Mouse (Mus musculus): Measurements from ENCODE around the gene Twf2. TPM values are rescaled to one million over a fixed set of nuclear protein-coding genes. Genes with fewer than 3 reads are reported as not detected.
"Not testable (repeated sequence)": the region's sequence is repeated elsewhere in the genome, so short reads cannot be mapped to it uniquely, and the experiment has no call there.

Twf2 gene
- total RNA-seq (2021), result 100 to 1,000 TPM; 122 to 142 TPM
- long read RNA-seq, experiment 1, transcript Twf2-201 (9 exons, 1,596 nt), result minor isoform, 28 of 136 reads
- long read RNA-seq, experiment 1, transcript Twf2-204 (8 exons, 1,508 nt), result major isoform, 96 of 136 reads
- long read RNA-seq, experiment 1, partial matches to known transcripts, result 2 of 136 reads
- long read RNA-seq, experiment 1, other reads (novel, unspliced or antisense), result 10 of 136 reads
- long read RNA-seq, experiment 2, transcript Twf2-201 (9 exons, 1,596 nt), result minor isoform, 19 of 95 reads
- long read RNA-seq, experiment 2, transcript Twf2-204 (8 exons, 1,508 nt), result major isoform, 67 of 95 reads
- long read RNA-seq, experiment 2, partial matches to known transcripts, result 2 of 95 reads
- long read RNA-seq, experiment 2, other reads (novel, unspliced or antisense), result 6 of 95 reads

- peak; percentile 94 to 97 for DNase-seq
- intact Hi-C loops (cut with DNase I), result no loop called here
These were observed at the start of gene Twf2 for GRCm38 (mm10) chr9:106202819-106203636. TSS of gene Twf2 (plus strand) at chr9:106203108.

- intact Hi-C loops (cut with DNase I), result no loop called here
- no peak for DNase-seq
These were observed 48.8 kb upstream of the Twf2 start for GRCm38 (mm10) chr9:106154106-106154505.

GRCm38 (mm10) chr9:106156419-106156818, 46.5 kb upstream of the Twf2 start:
- DNase-seq, result peak; percentile 30 to 61
- intact Hi-C loops (cut with DNase I), result loop anchor here (5.0 kb wide), 2 partner anchors 56 to 121 kb away; no protein-coding TSS in a partner anchor

- intact Hi-C loops (cut with DNase I), result loop anchor here (5.0 kb wide), 2 partner anchors 55 to 120 kb away; no protein-coding TSS in a partner anchor
- DNase-seq, result no peak
These were observed 45.8 kb upstream of the Twf2 start for GRCm38 (mm10) chr9:106156921-106157622.

DNA sequence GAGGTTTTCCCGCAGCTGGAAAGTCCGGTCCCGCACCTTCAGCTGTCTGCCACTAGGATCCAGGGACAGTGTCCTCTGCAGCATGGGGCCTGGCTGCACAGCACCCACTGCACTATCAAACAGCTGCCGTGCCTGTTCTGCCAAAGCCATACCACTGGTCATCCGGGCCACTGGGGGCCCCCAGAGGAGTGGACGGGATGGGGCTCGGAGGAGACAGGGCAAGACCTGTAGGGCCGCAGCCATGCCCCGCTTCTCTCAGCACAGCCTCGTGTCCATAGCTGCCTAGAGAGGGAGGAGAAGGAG, 45.3 kb upstream of the Twf2 start:
- intact Hi-C loops (cut with DNase I), result loop anchor here (5.0 kb wide), 2 partner anchors 55 to 120 kb away; no protein-coding TSS in a partner anchor
- DNase-seq, result no peak

DNA sequence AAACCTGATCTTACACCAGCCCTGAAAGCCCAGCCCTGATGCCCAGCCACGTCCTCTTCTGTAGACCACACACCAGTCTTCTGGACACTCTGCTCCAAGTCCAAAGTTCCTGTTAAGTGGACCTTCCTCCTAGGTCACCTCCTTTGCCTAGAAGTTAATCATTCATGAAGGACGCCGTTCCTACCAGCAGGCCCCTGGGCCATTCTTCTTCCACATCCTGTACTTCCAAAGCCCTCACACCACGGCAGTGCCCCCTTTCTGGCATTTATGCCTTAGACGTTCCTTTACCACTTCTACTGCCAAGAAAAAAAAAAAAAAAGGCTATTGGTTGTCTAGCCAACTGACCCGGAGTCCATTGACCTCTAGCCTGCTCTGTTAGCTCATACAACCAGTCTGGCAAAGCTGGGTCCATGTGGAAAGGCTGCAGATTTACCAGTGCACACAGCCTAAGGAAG, 44.8 kb upstream of the Twf2 start, which contains the start of gene Glyctk:
Gene Glyctk (minus strand): TSS at position 102 of the 455 bp plus-strand sequence.
- DNase-seq, result no peak
- intact Hi-C loops (cut with DNase I), result loop anchor here (5.0 kb wide), 2 partner anchors 54 to 119 kb away; no protein-coding TSS in a partner anchor

- intact Hi-C loops (cut with DNase I), result loop anchor here (5.0 kb wide), 2 partner anchors 53 to 118 kb away; no protein-coding TSS in a partner anchor
- no peak for DNase-seq
These were observed 43.7 kb upstream of the Twf2 start for GRCm38 (mm10) chr9:106159237-106159636.

DNA sequence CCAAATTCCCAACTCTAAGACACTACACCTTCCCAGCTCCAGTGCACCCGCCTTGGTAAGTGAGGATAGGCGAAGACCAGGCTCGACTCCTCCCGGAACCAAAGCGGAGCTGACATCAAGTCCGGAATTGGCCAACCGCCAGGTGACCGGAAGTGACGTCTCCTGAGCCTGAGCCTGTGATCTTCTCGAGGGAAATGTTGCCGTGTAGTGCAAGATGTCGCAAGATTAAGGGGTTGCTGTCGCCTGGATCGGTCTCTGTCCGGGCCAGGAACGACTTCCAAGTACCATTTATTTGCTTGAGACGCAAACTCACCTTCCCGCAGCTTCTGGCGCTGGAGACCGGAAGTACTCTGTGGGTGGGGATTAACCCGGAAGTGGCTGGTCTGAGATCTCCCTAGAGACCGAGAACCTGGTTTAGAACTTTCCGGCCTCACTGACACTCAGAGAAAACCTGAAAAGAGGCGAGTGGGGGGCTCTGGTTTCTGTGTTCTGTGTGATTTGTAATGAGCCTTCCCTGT, 43.1 kb upstream of the Twf2 start:
- DNase-seq, result peak; percentile 96 to 98
- intact Hi-C loops (cut with DNase I), result loop anchor here (5.0 kb wide), 2 partner anchors 52 to 117 kb away; no protein-coding TSS in a partner anchor

- intact Hi-C loops (cut with DNase I), result no loop called here
- no peak for DNase-seq
These were observed 42.5 kb upstream of the Twf2 start for GRCm38 (mm10) chr9:106160426-106160825.

GRCm38 (mm10) chr9:106166709-106167108, 36.2 kb upstream of the Twf2 start:
- no peak for DNase-seq
- intact Hi-C loops (cut with DNase I), result no loop called here

- DNase-seq, result no peak
- intact Hi-C loops (cut with DNase I), result no loop called here
These were observed 35.7 kb upstream of the Twf2 start for GRCm38 (mm10) chr9:106167241-106167640.

- DNase-seq, result no peak
- intact Hi-C loops (cut with DNase I), result no loop called here
These were observed 35.2 kb upstream of the Twf2 start for GRCm38 (mm10) chr9:106167703-106168102.

DNA sequence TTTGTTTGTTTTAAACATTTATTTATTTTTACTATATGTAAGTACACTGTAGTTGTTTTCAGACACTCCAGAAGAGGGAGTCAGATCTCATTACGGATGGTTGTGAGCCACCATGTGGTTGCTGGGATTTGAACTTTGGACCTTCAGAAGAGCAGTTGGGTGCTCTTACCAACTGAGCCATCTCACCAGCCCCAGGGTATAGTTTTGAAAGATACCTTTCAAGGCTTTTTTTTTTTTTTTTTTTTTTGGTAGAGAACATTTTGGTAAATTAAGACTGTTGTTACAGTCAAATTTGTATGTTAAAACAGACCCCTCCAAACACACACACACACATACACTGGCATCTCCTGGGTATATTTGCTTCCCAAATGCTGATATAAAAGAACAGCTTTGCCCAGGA, 33.9 kb upstream of the Twf2 start:
- intact Hi-C loops (cut with DNase I); DNase-seq: not testable (repeated sequence)

DNA sequence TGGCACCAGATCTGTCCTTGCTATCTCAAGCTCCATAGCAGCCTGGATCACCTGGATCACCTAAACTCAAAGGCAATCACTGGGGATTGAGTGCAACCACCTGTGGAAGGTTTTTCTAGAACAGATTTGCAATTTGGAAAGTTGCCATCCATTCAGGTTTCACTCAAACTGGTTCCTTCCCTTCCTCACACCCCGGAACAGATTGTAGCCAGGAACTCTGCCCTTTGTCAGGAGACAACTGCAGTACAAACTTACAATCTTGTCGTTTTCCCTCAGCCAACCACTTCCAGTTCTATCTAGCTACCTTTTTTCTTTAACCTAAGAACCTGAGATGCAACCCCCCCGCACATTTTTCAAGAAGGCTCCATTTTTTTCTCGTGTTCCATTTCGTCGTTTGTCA, 33.0 kb upstream of the Twf2 start:
- intact Hi-C loops (cut with DNase I), result loop anchor here (2.0 kb wide), 1 partner anchor 43 kb away; no protein-coding TSS in a partner anchor
- DNase-seq, result no peak

DNA sequence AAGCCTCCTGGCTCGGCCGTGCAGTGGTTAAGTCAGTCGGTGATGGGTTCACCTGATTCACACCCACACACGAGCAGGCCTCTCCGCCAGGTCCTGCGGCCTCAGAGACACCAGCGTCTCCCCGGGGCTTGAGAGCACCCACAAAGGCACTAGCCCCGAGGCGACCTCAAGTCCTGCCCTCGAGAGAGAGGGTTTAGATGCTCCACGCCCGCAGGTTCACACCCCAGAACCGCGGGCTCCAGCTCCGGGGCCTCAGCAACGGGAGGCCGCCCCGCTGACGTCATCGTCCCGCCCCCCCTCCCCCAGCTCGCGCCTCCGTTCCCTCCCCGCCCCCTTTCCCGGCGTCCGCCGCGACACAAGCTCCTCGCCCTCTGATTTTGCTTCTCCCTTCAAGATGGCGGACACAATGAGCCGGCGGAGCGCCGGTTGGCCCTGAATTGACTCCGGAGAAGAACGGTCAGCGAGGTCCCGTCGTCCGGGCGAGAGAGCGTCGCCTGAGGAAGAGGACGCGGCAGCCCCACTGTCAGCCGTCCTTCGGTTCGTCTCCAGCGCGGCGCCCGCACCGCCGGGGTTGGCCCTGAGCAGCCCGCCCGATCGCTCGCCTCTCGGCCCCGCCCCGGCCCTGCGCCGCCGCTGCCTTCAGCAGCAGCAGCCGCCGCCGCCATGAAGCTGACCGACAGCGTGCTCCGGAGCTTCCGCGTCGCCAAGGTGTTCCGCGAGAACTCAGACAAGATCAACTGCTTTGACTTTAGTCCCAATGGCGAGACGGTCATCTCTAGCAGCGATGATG, 32.2 kb upstream of the Twf2 start, which contains the start of gene Wdr82:
Gene Wdr82 (plus strand): TSS at position 373 of the 790 bp plus-strand sequence.
- peak; percentile 90 to 91 for DNase-seq
- intact Hi-C loops (cut with DNase I), result loop anchor here (2.0 kb wide), 1 partner anchor 42 kb away; no protein-coding TSS in a partner anchor

GRCm38 (mm10) chr9:106171346-106172158, 31.4 kb upstream of the Twf2 start:
- intact Hi-C loops (cut with DNase I), result loop anchor here (2.0 kb wide), 1 partner anchor 41 kb away; no protein-coding TSS in a partner anchor
- DNase-seq, result peak; percentile 77 to 79

- intact Hi-C loops (cut with DNase I), result no loop called here
- no peak for DNase-seq
These were observed 30.4 kb upstream of the Twf2 start for GRCm38 (mm10) chr9:106172527-106172926.

DNA sequence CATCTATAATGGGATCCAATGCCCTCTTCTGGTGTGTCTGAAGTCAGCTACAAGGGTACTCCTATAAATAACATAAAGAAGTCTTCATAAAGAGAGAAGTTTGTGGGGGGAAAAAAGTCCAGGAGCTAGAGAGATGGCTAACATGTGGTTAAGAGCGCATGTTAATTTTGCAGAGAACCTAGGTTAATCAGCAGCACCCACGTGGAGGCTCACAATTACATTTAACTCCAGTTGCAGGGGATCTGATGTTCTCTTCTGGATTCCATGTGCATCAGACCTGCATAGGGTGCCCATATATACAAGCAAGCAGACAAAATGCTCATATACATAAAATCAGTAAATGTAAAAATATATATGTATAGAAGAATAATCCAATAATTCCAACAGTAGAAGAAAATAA, 29.5 kb upstream of the Twf2 start:
- intact Hi-C loops (cut with DNase I), result no loop called here

More for the DNA sequence above, 29.5 kb upstream of the Twf2 start:
- no peak for DNase-seq
